Mouse (Mus musculus) cerebellum, postnatal 25 days (tissue): ENCODE results near the gene Vps50.
"Not testable (repeated sequence)": the region's sequence is repeated elsewhere in the genome, so short reads cannot be mapped to it uniquely, and the experiment has no call there.

Source experiments
- DNase-seq, 2 experiments: peaks; one replicate each; pipeline ENCODE4 v3.0.0; 2021; ENCODE audit warnings: mixed read lengths in 2 of 2

Vps50 gene

DNA sequence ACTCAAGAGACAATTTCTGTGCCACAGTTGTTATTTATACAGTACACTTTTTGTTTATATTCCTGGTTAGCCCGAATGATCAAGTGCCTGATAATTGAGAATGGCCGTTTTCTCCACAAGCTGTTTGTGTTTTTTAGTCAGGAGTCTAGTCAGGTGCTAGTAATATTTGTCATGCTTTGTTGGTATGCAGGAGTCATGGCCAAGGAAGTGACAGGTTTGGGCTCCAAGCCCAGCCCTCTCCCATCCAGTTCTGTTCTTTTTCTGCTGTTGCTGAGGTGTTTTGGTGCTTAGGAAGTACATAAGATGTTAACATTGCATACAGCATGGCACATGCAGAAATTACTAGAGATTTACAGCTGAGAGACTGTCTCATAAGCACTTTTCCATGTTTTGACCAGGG lies 41.3 kb downstream of the Vps50 start:
- DNase-seq = no peak

DNA sequence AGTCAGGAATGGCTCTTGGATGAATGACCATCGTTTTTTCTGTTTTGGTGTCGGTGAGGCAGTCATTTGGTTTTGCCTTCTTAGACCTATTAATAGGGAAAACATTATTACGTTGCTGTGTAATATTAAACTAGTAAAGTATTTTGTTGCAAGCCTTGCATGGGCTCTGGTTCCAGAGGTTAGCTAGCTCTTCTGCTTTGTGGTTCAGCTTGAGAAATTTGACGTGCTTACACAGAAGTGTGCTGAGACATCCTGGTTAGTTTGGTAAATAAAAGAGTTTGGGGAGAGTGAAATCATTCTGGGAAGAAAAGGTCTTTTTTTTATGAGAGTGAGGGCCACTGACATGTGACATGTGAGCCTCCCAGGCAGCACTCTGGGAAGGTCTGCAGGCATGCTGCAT lies 45.7 kb downstream of the Vps50 start:
- DNase-seq = no peak

DNA sequence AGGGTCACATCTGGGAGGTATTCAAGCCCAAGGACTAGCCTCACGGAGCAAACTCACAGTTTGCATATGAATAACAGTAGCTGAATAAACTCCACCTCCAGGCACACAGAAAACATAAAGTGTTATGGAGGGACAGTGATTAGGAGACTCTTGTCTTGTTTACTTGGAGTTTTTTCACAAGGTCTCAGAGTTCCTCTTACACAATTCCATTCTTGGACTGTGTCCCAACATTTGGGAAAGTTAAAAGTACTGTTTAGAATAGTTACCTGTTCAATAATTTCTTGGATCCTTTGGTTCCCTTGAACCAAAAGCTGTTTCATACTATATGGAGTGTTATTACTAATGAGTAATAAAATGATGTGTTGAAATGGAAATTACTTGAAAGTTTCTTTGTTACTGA lies 46.8 kb downstream of the Vps50 start:
- no peak for DNase-seq

DNA sequence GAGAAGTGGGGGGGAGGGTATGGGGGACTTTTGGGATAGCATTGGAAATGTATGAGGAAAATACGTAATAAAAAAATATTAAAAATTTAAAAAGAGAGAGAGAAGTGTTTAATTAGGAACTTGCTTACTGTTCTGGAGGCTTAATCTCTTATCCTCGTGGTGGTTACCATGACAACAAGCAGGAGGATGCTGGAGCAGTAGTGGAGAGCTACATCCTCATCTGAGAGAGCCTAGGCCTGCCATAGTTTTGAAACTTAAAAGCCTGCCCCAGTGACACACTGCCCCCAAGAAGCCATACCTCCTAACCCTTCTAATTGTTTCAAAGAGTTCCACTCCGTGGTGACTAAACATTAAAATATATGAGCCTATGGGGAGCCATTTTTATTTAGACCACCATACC lies 50.8 kb downstream of the Vps50 start:
- DNase-seq = no peak

DNA sequence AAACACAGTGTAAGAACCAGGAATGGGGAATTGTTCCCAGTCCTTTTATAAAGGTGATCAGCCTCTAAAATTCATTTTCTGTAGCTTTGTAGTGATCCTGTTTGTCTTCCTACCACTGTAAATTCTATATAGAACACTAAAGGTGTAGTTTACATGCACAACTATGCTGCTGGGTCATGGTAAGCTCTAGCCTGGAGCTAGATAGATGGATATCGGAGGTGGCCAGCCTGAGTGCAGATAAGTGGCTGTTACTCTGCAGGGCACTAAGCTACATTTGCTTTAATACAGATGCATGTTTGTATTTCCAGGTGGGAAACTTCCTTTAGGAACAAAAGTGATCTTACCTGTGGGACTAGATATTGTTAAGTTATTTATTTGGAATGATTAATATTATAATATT lies 51.8 kb downstream of the Vps50 start:
- no peak for DNase-seq

DNA sequence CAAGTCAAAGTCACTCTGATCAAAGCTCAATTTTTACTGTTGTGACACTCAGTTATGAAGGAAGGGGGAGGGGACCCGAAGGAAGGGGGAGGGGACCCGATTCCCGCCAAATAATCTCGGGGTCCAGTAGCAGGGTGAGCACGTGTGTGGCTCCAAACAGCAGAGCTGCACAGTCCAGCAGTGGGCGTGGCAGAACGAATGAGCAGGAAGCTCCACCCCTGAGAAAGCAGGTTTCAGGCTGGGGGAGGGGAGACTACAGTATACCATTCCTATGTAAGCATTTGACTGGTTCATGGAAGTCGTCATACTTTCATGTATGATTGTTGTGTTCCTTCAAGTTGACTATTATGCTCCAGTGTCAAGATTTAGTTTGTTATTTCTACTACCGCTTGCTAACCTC lies 54.5 kb downstream of the Vps50 start:
- not testable (repeated sequence) for DNase-seq

DNA sequence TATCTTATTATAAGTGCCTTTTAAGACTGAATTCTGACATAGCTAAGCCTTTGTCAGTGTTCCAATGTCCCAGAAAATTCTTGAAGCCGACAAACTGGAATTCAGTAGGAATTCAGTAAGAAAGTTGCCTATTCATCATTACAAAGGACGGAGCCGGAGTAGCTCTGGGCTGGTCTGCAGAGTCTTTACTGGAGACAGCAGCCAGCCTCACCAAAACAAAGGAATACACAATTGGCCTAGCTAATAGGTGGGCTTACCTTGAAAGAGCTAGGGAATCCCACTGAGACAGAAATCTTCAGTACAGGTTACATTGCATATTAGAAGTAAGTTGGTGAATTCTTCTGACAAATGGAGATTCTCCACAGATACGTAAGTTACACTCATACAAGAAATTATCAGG lies 59.0 kb downstream of the Vps50 start:
- DNase-seq = no peak

DNA sequence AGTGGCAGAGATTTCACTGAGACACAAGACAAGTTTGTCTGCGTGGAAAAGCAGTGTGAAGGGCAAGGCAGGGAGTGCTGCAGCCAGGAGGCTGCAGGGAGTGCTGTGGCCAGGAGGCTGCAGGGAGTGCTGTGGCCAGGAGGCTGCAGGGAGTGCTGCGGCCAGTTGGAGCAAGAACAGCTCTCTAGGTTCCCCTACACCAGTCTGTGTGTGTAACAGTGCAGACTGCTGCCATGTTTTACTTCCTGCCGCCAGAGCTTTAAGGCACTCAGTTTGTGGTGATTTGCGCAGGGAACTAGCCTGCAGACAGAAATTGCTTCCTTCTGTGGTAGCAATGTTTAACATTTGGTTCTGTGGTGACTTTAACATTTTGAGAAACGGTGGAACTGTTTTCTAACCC lies 61.8 kb downstream of the Vps50 start:
- peak in 1 of 2 experiments; percentile 27 for DNase-seq

DNA sequence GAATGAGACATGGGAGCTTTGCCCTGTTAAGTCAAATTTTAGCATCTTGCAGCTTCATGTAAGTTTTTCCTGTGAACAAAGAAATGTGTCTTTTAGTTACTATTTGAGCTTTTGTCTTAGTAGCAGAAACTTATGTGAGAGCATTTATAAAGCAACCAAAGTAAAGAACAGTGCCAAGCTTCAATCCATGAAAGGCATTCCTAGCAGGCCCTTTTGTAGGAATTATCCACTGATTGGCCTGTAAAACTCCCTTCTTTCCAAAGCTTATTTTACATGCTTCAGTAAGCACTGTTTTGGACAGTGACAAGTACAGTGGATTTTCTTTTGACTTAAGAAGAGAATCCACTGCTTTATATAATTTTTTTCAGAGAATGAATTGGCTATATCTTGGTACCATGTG lies 64.1 kb downstream of the Vps50 start:
- no peak for DNase-seq

DNA sequence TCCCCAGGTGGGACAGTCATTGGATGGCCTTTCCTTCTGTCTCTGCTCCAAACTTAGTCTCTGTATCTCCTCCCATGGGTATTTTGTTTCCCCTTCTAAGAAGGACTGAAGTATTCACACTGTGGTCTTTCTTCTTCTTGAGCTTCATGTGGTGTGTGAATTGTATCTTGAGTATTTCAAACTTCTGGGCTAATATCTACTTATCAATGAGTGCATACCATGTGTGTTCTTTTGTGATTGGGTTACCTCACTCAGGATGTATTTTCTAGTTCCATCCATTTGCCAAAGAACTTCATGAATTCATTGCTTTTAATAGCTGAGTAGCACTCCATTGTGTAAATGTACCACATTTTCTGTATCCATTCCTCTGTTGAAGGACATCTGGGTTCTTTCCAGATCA lies 65.9 kb downstream of the Vps50 start:
- not testable (repeated sequence) for DNase-seq

DNA sequence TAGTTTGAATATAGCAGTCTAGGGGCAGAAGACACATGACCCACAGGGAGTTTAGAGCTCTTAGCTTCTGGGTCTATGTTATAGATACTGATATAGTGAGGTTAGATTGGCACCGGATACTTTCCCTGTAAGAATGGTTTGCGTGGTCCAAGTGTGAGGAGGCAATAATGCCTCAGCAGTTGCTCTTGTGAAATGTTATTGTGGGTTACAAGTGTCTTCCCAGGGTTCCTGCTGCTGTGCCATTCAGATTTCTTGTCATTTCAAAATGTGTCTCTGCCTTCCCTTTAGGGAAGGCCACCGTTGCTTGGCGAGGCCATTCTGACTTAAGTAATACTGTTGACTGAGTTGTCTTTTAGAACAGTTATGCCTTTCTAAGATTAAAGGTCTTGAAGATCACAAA lies 66.8 kb downstream of the Vps50 start:
- no peak for DNase-seq

DNA sequence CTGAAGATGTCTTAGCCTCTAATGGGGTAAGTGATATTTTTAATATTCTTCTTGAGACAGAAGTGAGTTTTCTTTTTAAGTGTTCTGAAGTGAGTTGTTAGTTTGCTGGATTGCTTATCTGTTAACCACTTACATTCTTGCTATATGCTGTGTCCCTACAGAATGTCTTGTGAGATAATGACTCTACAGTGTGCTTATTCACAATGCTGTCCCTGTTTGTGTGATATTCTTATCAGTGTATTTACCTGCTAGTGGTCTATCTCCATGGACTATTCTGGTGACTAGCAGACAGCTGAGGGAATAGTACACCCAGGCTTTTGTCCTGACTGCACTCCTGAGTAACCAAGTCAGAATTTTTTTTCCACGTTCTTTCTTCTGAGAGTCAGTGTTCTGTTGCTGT lies 67.5 kb downstream of the Vps50 start:
- DNase-seq = no peak

DNA sequence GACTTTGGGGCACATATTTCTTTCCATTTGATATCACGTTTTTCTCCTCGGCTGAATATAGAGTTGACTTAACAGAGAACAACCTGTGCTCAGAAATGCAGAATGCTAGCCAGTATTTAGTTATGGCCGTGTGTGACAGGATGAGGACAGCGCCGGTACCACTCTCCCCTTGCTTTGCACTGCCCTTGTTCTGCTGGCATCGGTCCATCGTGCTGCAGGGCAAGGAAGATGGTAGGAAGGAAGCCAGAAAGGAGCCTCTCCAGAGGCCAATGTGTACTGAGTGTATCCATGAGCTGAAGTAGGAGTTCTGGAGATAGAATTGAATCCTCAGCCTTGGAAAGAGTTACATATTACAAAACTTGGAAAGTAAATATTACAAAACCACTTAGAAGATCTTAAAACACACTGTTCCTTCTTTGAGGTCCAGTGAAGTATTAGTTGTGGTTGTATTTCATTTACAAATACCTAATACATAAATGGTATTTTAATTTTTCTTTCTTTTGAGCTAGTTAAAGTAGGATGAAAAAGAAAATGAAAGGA lies 69.0 kb downstream of the Vps50 start:
- DNase-seq = peak in 1 of 2 experiments; percentile 49

DNA sequence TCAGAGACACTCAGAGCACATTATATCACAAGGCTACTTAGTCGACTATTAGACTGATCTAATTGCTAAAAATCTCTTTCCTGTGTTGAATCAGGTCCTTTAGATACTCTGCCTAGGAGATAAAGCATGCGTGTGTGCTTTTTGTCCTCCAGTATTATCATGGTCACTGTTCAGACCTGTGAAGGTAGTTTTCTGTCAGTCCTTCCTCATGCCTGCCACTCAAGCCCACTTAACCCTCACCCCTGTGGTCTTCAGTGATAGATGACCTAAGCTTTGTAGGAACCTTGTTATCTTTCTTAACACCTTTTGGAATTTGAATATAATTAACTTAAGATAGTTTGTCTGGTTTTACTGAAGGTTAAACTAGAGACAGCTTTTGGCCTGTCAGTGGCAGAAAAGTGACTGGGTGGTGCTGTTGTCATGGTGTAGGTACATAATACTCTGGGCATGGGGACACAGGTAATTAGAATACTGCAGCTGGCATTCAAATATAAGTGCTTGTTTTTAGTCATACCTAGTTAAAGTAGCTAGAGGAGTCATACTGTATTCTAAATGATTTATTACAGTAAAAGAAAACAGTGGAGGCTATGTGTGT lies 74.1 kb downstream of the Vps50 start:
- no peak for DNase-seq

DNA sequence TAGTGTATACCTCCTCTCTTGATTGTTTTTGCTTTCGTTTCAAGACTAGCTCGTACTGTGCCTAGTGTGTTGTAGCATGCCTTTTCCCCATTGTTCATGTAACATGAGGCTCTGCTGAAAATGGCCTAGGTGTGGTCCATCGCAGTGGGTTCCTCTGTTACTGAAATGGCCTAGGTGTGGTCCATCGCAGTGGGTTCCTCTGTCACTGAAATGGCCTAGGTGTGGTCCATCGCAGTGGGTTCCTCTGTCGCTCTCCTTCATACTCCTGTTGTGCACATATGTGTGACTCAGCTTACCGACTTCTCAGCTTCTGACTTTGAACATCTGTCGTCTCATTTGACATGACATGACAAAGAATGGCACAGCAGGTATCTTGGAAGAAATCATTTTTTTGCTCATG lies 75.6 kb downstream of the Vps50 start:
- DNase-seq = no peak

DNA sequence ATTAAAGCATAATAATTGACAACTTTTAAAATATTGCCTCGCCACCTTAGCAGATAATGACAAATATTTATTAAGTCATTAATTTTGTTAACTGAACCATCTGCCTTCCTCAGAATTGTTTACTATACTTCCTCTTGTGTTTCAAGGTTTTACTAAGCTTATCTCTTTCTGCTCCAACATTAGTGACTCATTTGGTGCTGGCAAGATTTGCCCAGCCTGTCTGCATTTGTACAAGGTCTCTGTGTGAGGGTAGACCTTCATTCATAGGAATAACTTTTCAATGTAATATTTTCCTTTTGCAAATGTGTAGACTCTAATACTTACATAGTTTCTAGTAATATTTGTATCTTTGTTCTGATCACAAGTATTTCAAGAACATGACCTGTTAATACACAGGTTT lies 87.2 kb downstream of the Vps50 start:
- no peak for DNase-seq

DNA sequence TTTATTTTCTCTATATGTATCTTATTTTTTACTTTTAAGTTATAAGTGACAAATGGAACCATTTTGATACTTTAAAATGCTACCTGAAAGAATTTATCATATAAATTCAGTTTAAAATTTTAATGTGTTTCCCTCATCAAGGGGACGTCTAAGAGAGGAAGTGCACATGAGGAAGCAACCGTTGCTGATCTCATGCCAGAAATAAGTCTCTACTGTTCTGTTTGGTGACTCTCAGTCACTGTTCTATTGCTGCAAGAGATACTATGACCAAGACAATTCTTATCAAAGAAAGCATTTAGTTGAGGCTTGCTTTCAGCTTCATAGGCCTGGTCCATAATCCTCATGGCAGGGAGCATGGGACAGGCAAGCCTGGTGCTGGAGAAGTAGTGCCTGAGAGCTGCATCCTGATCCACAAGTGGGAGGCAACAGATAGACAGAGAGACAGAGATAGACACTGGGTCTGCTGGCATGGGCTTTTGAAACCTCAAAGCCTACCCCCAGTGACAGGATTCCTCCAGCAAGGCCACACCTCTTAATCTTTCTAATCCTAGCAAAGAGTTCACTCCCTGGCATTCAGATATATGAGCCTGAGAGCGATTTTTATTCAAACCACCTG lies 92.2 kb downstream of the Vps50 start:
- no peak for DNase-seq

DNA sequence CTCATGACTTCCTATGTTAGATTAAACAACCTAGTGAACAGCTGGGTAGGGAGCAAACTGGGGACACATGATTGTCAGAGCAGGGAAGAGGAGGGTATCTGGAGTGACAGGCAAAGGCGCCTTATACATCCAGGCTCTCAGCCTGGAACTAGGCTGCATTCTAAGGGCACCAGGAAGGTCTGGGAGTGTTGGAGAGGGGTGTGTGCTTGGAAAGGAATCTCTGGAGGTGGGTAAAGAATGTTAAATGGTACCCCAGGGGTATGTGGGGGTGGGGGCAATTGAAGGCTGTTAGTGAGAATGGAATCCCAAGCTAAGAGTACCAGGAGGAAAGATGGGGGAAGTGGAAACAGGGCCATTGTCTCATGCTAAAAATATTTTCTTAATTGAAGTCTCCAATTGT lies 96.1 kb downstream of the Vps50 start:
- DNase-seq = no peak

DNA sequence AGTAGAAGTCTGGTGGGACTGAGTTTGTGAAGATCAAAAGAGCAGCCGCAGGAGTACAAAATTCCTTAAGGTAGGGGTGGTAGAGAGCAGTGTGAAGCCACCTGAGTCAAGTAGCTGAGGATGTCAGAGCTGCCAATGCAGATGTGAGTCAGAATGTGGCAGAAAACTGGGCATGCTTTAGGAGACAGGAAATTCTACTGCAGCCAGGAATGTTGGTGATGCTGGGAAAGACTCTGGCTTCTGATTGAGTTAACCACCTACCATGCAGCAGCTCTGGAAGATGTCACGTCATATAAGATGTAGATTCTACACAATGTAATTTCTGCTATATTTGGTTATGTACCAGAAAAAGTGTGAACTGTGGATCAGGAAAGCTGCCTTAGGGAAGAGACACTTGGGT lies 114.6 kb downstream of the Vps50 start:
- no peak for DNase-seq

DNA sequence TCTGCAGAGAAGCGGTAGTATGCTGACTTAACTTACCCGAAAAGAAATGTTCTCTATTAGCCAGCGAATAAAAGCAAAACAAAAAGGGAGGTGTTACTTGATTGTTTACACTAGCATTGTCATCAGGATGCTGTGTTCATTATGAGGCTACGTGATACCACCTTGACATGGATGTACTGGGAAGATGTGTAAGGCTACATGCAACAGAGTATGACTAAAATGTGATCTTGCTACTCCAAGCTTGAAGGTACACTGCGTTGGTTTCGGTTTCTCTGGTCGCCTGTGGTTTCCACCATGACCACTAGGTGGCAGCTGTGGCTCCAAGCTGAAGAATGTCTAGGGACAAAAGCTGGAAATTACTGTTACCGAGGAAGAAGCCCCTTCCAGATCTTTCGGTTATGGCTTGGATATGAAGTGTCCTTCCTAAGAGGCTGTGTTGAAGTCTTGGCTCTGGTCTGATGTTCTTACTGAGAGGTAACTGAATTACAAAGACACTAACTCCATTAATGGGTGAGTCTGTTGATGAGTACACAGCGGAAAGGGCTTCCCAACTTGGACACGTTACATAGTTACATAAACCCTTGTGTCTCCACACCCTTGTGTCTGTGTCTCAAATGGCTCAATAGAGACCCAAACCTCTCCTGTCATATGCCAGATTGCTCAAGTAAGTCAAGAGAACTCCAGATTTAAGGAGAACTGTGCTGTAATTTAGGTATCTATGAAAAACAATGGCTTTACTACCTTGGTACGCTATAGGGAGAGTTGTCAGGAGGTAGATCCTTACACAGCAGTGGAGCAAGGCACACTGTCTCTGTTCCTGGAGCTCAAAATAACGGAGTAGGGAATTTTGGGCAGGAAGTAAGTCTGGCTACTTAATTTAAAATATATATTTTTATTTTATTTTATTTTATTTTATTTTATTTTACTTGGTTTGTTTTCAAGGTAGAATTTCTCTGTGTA lies 122.5 kb downstream of the Vps50 start:
- DNase-seq = peak; percentile 14 to 26
